Mouse (Mus musculus) left cerebral cortex, postnatal 14 days (tissue): Measurements from ENCODE around the gene Gm10112. TPM values are rescaled to one million over a fixed set of nuclear protein-coding genes. Genes with fewer than 3 reads are reported as not detected.

Experiments used
- DNase-seq, 2 experiments: peaks; one replicate each; pipeline ENCODE4 v3.0.0; 2021 to 2022; ENCODE audit warnings: low spot score in 2 of 2, mixed read lengths in 1 of 2
- intact Hi-C: fragments of 180-260 bp; cut with DNase I; formaldehyde crosslinking; loops from one replicate; pipeline ENCODE4 v1.15.1; 2025
- long read RNA-seq, 2 experiments: library from polyadenylated mRNA; stranded (forward); transcript quantifications; one replicate each; pipeline ENCODE4 v2.0.0; 2021
- total RNA-seq, 2 experiments: library from RNA; stranded (reverse); gene quantifications; 2 replicates each; pipeline ENCODE4 v1.2.3; 2021

The Gm10112 gene
- total RNA-seq = not detected
- long read RNA-seq, experiment 1 = 0 reads
- long read RNA-seq, experiment 2 = 0 reads

DNA sequence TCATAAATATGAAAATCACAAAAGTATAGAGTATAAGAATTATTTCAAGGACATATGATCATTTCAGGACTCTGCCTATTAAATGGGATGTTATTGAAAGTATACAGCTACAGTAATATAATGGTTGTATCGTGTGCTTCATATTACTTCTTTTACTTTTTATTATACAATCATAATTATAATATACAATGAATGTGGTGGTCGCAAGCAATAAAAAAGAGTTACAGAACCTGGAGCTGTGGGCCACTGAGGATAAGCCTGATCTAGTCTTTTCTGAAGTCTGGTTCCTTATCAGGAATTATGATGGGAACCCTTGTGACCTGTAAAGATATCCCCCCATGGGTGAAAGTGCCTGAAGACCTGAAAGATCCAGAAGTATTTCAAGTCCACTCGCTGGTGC, at the start of gene Gm10112:
Gene Gm10112 (plus strand): TSS at position 301 of the 400 bp plus-strand sequence.
- intact Hi-C loops = no loop called here
- DNase-seq = no peak

DNA sequence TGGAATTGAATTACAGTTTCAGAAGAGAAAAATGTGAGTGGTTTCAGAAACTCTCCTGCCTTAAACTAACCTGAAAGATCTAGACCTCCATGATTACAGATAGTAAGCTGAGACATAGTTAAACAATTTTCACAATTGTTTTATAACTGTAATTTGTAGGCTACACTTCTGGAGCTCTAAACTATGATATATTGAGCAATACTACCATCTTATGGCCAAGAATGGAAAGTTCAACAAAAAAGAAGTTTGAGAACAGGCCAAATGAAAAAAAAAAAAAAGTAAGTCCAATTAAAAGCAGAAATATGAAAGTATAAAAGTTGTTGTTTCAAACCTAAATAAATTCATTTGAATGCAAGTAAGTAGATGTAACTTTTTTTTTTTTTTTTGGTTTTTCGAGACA, 21.4 kb downstream of the Gm10112 start:
- intact Hi-C loops = no loop called here
- no peak for DNase-seq

DNA sequence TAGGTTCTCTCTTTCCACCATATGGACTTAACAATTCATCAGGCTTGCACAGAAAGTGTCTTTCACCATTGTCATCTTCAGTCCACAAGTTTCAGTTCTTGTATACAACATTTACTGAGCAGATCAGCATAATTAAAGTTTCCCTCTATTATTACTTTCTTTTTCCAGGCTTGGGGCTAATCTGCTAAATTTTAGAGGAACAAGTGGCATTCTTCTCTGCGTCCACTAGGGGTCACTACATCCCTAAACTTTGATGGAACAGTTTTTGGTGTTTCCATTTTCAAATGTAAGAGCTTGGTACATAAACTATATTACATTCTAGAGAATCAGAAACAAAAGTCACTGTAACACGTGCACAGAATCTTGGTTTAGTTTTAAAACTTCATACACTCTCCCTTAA, 28.2 kb downstream of the Gm10112 start:
- intact Hi-C loops = loop anchor here (2.0 kb wide), 1 partner anchor 1152 kb away; no protein-coding TSS in a partner anchor
- DNase-seq = peak in 1 of 2 experiments; percentile 29

DNA sequence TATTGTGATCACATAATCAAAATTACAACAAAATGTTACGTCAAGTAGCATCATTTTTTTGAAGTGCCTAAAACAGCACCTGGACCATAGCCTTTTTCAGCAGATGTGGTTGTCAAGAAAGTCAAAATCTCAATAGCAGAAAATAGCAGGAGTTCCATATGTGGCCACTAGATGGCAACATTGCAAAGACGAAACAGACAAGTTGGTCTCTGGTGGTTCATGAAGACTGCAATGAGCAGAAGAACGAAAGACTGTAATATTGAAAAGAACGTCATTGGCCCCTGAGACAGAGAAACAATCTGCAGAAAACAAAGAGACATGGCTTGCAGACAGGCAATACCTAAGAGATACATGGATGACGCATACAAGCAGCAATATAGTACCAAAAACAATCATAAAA, 42.1 kb downstream of the Gm10112 start:
- DNase-seq = peak; percentile 55 to 66
- intact Hi-C loops = no loop called here

Other genes starting within 250 kb of the Gm10112 start
- gene Cylc1, start 57.9 kb upstream of the Gm10112 start, total RNA-seq = not detected